Mouse (Mus musculus): ENCODE results near the gene Kcnc4.

Gene Kcnc4

DNA sequence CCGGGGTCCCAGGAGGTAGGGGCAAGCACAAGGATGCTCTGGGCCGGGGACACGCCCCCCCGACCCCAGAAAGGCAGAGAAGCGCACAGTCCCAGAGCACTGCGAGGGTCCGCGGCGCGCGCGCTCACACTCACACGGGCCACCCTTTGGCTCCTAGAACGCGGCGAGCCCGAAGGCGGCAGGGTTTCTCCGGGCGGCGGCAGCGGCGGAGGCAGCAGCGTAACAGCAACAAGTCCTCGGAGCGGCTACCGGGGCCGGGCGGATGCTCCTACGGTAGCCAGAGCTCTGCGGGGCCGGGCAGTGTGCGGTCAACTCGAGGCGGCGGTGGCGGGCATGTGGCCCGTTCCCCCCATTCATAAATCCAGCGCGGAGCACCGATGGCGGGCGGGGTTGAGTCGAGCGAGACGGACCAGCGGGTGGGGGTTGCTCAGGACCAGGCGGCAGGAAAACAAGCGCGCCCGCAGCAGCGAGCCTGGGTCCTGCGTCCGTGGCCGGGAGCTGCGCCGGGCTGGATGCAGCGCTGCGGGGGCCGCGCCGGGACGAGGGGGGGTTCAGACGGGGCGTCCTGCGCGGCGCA is at the start of gene Kcnc4:
Kcnc4 (minus strand) TSS at position 357 of the 577 bp plus-strand sequence.
- no peak for DNase-seq (ENCODE audit: low spot score in 2 of 2)

DNA sequence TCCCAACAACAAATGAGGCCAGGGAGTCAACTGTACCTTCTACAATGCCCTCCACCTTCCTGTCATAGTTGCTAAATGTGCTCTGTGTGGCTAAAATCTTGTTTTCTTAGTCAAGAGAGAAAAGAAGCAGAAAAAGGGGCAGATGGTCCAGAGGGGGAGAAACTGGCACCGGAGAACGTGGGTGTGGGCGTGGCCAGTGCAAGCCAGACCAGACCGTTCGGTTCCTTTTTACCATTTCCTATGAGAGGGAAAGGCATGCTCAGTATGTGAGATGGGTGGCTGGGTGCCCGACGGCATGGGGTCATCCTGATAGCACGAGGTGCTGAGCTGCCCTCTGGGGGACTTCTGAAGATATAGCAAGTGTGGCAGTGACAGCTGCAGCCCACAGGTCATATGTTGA is 49.3 kb upstream of the Kcnc4 start:
- no peak for DNase-seq (ENCODE audit: low spot score in 2 of 2)

DNA sequence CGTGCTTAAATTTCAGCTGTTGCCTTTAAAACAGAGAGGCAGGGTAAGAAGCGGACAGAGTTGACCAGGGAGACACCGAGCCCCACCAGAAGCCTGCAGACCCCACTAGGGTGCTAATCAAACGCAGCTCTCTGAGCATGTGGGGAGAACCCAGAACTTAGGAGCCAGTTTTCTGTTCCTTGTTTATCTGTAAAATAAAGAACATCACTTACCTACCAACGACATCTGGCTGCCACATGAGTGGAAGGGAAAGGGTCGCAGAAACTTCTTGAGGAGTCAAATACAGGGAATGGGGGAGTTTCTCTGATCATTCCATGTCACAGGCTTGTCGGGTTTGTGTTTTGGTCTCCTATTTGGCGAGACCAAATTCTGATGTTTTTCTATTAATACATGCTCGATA is 48.6 kb upstream of the Kcnc4 start:
- no peak for DNase-seq (ENCODE audit: low spot score in 2 of 2)

DNA sequence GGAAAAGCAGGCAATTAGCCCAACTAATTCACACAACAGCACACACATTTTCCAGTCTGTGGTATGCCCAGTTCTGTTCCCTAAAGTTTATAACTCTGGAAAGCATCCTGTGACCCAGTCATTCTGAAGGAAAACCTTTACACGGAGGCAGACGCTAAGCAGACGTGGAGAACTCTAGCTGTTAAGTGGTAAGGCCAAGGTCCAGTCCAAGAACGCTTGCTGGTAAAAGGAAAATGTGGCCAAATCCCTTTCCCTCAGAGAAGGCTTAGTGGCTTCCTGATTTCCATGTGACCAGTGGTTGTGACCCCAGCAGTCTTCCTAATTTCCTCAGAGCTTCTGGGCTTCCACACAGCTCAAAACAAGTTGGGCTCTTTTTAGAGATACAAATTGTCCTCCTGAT is 47.2 kb upstream of the Kcnc4 start:
- DNase-seq (ENCODE audit: low spot score in 2 of 2), result no peak

DNA sequence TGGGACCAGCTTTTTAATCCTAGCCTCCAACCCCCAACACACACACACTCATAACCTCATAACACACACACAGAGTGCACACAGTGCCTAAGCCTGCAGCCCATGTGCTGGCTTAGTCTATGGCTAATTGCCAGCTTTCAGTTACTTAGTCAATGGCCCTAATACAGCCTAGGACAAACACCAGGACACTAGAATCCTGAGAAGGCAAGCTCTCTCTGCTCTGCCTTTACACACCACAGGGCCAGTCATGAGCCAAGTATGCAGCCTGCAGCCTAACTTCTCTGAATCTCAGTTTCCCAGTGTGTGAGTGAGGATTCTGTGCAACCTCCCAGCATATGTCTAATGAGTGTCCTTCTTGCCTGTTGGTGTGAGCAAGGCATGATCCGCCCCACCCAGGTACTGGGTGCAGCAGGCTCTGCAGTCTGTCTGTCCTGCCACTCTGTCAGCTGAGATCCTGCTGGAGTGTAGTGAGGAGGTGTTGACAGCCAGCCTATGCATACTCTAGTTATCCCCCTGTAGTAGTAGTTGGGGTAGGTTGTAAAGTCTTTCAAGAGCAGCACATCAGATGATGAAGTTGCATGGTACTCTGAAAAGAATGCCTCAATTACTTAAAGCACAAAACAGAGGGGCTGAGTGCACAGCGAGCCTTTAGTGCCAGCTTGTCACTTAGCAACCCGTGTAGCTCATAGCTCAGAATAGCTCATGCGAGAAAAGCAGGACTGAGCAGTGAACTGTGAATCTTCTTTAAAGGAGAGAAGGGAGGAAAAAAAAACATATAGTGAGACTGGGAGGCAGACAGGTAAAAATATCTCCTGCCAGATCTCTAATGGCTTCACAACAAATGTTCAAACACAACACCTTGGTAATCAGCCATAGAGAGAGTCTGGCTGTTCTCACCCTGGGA is 46.4 kb upstream of the Kcnc4 start:
- DNase-seq (ENCODE audit: low spot score in 2 of 2), result no peak

DNA sequence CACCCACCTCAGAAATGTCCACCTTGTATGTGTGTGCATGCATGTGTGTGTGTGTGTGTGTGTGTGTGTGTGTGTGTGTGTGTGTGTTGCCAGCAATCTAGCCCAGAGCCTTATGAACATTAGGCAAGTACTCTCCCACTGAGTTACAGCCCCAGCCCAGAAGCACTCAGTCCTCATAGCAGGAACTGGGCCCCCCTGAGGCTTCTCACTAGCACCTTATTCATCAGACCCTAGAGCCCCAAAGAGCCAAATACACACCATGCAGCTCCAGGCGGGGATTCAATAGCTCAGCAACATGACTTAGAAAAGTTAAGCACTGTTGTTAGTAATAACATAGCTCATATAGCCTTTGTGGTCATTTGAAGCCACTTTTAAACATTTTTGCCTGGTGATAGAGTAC is 45.2 kb upstream of the Kcnc4 start:
- no peak for DNase-seq (ENCODE audit: low spot score in 2 of 2)

DNA sequence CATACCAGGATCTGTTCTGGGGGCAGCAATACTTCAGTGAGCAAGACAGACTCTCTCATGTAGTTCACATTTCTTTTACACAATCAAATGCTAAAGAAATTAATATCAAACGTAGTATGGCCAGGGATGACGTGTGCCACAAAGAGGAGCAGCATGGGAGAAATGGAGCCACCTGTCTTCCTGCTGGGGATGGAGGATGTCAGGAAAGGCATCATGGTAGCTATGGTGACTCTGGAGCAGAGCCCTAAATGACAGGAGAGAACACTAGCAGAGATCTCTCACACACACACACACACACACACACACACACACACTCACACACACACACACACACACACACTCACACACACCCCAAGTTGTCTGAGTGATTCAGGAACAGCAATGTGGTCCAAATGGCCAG is 44.4 kb upstream of the Kcnc4 start:
- no peak for DNase-seq (ENCODE audit: low spot score in 2 of 2)

DNA sequence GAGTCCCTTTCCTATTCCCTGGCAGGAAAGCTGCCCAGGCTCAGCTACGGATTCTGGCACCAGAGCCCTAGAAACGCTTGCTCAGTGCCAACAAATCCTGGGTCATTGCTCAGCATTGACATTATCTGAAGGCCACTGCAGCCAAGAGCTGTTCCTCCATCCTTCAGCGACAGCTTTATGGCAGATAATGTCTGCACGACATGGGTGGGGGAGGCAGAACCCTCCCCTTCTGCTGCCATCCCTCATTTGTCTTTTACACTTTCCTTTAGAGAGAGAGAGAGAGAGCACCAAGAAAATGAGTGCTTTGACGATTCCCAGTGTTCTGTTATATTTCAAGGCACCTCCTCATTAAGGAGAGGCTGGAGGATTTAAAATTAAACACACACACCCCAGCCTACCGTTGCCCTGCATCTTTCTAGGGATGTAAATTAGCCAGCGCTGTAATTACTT is 42.4 kb upstream of the Kcnc4 start:
- no peak for DNase-seq (ENCODE audit: low spot score in 2 of 2)

DNA sequence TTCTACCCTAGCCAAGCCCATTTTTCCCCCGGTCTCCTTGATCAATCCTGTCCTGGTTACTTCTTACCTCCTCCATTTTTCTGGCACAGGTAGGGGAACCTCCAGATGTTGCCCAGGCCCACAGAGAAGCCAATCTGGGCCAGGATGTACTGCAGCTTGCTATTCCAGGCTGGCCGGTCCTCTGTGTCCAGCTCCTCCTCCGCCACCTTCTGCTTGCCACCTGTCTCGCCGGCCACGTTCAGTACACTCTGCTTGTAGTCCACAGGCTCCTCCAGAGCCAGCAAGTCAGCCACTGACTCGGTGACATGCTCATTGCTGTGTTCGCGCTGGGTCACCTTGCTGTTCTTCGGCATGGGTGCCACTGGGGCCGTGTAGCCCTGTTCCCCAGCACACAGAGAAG is 40.9 kb upstream of the Kcnc4 start:
- DNase-seq (ENCODE audit: low spot score in 2 of 2), result no peak

DNA sequence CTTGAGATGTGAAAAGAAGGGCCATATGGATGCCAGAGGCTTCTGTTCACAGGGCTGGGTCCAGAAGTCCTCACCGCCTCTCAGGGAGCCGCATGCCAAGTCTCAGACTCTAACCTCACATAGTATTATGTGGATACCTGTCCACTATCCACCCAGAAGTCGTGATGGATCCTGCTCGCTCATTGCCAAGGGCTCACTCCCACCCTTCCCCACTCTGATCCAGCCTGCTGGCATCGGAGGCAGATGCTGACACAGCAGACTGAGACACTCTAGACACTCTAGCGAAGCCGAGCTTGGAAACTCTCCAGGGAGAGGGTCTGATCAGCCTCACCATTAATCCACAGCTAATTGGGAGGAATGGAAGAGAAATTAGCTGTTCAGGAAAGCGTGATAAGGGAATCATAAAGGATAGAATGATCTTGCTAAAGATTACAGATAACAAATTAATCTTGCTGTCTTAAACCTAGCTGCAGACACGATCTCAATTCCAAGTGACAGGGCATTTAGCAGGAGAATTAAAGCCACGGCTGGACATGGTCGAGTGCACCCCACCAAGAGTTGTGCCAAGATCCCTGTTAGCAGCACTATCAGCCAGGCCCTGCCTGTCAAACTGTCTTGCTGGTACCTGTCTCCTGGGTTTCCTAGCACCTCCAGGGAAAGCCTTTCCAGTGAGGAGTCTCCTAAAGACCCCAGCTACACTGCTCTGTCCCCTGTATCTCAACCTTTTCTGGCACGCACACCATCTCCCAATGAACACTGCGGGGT is 36.9 kb upstream of the Kcnc4 start:
- no peak for DNase-seq (ENCODE audit: low spot score in 2 of 2)

DNA sequence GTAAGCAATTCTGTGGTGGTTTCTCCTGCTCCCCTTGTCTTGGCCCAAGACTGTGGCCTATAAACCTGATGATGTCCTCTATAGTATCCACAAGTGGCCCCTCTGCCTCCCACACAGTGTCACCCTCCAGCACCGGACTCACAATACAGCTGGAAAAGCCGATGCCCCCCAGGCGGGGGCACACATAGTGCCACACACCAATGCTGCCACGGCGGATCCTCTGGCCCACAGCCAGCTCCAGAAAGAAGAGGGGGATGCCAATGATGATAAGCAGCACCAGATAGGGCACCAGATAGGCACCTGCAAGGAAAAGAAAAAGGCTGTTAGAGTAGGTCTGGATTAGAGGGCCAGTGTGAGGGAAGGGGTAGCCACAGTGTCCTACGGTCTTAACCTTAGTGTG is 36.2 kb upstream of the Kcnc4 start:
- no peak for DNase-seq (ENCODE audit: low spot score in 2 of 2)

DNA sequence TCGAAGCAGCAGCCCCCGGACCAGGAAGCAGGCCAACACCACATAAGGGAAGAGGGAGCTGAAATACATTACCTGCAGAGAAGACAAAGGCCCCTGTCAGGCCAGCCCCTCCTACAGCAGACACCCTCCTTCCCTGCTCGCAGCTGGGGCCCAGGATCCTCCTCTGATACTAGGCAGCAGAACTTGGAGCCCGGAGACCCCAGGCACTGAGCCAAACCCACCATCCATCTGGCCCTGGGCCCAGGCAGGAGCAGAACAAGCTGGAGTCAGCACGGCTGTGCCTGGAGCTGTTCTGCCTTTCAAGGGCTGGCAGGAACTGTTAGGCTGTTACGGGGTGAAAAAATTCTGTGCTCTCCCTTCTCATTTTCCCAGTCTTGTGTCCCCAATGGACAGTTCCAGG is 32.1 kb upstream of the Kcnc4 start:
- no peak for DNase-seq (ENCODE audit: low spot score in 2 of 2)

DNA sequence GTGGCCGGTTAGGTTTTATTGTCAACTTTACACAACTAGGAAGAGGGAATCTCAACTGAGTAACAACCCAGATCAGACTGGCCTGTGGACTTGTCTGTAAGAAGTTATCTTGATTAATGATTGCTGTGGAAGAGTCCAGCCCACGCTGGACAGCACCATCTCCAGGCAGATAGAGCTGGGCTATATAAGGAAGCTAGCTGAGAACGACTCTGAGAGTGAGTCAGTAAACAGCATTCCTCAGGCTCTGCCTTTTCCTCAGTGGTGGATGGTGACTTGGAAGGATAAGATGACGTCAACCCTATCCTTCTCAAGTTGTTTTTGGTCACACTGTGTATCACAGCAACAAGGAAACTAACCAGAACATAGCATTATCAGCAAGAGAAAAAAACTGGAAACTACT is 29.3 kb upstream of the Kcnc4 start:
- DNase-seq (ENCODE audit: low spot score in 2 of 2), result no peak

DNA sequence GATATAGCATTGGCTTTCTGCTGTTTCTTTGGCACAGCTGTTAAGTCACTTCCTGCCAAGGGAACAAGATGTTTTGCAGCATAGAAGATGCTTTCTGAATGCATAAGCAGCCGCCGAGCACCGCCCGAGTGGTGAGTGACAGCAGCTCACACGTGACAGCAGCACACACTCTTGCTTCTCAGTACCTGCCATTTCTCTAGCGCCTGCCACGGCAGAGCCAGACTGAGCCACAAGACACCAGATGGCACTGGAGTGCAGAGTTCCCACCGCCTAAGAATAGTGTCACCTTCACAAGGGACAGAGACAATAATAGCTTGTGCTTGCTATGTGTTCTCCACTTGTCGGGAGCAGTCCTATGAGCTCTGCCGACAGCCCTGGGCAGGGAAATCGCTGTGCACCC is 23.9 kb upstream of the Kcnc4 start:
- no peak for DNase-seq (ENCODE audit: low spot score in 2 of 2)

DNA sequence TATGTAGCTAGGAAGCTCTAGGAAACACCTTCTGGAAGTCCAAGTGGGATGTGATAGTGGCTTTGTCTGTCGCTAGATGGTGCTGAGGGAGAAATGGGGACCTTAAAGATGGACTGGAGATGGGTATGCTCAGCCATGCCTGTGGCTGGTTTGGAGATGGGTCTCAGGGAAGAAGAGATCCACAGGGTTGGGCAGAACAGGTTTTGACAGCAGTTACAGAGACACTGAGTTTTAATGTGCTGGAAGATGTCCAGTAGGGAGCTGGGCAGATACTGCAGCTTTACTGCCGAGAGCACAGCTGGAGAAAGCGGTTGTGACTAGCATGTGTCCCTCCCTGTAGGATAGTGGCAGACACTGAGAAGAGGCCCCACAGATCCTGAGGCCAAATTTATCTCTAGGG is 21.3 kb upstream of the Kcnc4 start:
- DNase-seq (ENCODE audit: low spot score in 2 of 2), result no peak

DNA sequence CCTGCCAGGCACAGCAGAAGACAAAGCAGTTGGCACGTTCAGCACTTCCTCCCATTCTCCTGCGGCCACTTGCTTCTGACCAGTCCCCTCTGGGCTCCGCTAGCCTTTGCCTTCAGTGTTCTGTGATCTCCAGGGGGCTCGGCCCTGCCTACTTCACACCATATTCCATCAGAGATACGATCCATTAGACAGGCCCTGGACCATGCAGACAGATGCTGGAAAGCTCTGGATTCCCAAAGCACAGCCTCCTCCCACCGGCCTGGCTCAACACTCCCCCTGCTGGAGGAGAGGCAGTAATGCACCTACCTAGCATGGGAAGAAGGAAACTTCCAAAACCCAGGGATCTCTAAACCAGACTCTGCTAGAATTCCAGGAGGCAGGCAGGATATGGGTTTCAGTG is 12.8 kb upstream of the Kcnc4 start:
- no peak for DNase-seq (ENCODE audit: low spot score in 2 of 2)

DNA sequence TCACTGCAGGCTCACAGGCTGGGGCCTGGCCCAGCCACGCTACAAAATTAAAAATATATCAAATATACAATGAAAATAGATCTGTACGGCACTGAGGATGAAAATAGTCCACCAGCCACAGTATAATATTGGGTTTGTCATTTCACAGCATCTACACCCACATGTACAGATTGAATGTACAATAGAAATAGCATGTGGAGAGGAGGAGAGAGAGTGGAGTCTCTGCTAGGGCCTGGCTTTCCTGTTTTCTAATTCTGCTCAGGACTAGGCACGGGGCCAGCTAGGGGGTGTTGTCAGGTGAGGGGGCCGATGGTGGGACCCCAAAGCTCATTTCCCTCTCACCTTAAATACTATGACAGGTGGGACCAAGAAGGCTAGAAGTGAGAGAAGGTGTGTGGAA is 9.7 kb upstream of the Kcnc4 start:
- DNase-seq (ENCODE audit: low spot score in 2 of 2), result no peak

DNA sequence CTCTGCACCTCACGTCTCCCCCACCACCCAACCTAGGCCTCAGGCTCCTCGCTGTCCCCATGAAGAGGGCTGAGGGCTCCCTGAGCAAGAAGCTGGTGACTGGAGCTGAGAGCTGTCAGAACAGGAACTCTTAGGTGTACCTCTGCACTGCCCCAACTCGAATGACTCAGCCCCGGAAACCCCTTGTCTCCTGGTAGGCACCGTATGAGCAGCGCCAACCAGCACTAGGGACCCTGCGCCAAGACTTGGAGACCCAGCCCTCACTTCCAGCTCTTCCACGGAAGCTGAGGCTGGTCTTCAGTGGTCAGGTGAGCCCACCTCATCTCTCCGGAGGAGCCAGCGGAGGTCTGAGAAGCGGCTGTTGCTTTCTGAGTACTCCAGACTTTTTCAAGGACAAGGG is 8.8 kb upstream of the Kcnc4 start:
- DNase-seq (ENCODE audit: low spot score in 2 of 2), result no peak

DNA sequence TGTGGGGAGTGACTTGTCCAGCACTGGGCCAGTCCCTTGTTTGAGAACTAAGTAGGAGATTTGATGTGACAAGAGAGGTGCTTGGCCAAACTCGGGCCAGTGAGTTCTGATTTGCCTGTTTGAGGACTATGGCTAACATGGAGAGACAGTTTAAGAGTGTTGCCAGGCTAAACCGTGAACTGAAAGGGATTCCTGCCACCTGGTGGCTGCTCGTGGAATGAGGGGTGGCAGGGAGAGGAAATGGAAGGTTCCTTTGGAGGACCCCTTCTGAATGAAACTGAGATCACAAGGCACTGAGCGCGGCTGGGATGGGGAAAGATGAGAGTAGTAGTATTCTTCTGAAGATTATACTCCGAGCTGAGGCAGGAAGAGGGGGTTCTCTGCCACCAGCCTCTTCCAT is 7.2 kb upstream of the Kcnc4 start:
- peak; percentile 11 to 27 for DNase-seq (ENCODE audit: low spot score in 2 of 2)

DNA sequence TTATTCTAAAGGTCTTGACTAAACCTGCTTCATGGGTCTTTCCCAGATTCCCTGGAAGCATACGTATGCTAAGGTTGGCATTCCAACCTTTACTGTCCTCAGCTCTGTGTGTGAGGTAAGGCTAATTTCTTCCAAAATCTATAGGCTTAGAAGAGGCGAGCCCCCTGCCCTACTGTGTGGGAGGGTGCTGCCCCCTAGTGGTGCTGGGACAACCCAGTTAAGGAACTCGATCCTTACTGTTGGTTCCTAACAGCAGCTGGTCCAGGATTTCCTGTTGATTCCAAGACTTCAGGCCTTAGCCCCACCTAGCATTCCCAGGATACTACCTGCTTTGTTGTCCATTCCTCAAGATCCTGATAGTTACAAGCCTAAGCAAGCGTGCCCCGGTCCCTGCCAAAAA is 2.8 kb upstream of the Kcnc4 start:
- peak in 1 of 2 experiments; percentile 8 for DNase-seq (ENCODE audit: low spot score in 2 of 2)

DNA sequence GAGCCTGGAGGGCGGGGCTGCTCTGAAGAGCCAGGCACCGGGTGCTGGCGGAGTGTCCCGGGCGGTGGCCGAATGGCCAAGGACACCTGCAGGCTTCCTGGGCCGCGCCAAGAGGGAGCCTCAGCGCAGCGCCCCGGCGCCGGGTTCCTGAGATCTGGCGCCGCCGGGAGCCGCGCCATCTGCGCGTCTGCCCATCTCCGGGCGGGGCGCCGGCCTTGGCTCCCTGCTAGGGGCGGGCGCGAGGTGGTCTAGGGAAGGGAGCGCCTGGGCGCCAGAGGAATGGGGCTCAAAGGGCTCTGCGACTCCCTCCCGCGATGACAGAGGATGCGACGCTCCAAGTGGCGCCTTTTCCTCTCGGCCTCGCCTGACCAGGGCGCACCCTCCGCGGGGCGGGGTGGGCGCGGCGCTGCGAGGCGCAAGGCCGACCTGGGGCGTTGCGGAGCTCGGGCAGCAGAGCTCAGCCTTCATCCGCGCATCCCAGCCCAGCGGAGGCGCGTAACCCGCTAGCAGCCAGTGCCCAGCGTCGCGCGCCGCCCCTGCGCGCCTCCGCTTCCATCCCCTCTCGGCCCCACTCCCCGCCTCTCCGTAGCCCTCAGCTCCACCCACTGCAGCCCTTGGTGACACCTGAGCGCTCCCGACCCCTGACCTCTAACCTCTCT is 550 bp upstream of the Kcnc4 start:
- no peak for DNase-seq (ENCODE audit: low spot score in 2 of 2)

DNA sequence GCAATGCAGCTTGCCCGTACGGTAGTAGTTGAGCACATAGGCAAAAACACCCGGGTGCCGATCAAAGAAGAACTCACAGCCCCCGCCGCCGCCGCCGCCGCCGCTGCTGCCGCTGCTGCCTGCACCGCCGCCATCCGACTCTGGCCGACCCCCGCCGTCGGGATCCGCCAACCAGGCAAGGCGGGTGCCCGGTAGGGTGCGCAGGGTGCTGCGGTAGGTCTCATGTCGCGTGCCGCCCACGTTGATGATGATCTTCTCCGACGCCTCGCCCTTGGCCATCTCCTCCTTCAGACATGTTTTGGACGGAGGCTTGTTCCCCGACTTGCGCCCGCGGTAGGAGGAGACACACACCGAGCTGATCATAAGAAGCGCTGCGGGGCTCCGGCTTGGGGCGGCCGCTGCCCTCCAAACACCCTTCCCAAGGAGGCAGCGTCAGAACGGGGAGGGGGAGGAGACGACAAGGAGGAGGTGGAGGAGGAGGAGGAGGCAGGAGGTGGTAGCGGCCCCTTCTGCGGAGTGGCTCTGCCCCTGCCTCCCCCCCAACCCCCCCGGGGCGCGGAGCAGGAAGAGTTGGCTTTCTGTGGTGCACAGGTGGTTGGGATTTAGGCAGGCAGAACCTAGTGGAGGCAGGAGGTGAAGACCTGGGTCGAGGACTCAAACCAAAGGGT is 690 bp downstream of the Kcnc4 start:
- DNase-seq (ENCODE audit: low spot score in 2 of 2), result no peak

Data from spleen, postnatal 36 days (tissue).